Mouse (Mus musculus) MEL (cell line): Measurements from ENCODE around the gene Eva1c.

Source experiments
- CTCF ChIP-seq, 3 experiments: IDR thresholded peaks in 2 of 3; conservative IDR thresholded peaks in 1 of 3; 2 replicates each; pipeline ENCODE4 v1.5.1; 2011 to 2012; ENCODE audit warnings: low read length in 3 of 3, low read depth in 2 of 3, mild to moderate bottlenecking in 2 of 3, improper control_type of control experiment in 1 of 3, inconsistent platforms in 1 of 3, mixed read lengths in 1 of 3, moderate library complexity in 1 of 3; ENCODE audit not compliant: control insufficient read depth in 1 of 3, insufficient read depth in 1 of 3, poor library complexity in 1 of 3, severe bottlenecking in 1 of 3
- E2F4 ChIP-seq: IDR thresholded peaks from 2 replicates; pipeline ENCODE4 v1.6.1; 2011; ENCODE audit warnings: low read depth, low read length, improper control_type of control experiment, borderline replicate concordance
- EP300 ChIP-seq, 2 experiments: IDR thresholded peaks; 2 replicates each; pipeline ENCODE4 v1.6.1; 2011; ENCODE audit warnings: improper control_type of control experiment in 2 of 2, low read length in 2 of 2, low read depth in 1 of 2, mild to moderate bottlenecking in 1 of 2
- GATA1 ChIP-seq: IDR thresholded peaks from 2 replicates; pipeline ENCODE4 v1.6.1; 2011; ENCODE audit warnings: low read depth, low read length, improper control_type of control experiment
- MAX ChIP-seq: IDR thresholded peaks from 2 replicates; pipeline ENCODE4 v1.6.1; 2011; ENCODE audit warnings: low read length, improper control_type of control experiment
- MEF2A ChIP-seq: IDR thresholded peaks from 2 replicates; pipeline ENCODE4 v1.6.1; 2014; ENCODE audit warnings: low read depth, mild to moderate bottlenecking, inconsistent platforms, low read length, improper control_type of control experiment; ENCODE audit not compliant: poor library complexity, insufficient replicate concordance, severe bottlenecking; ENCODE audit errors: extremely low read depth
- MYC ChIP-seq: IDR thresholded peaks from 2 replicates; pipeline ENCODE4 v1.6.1; 2011; ENCODE audit warnings: low read depth, mild to moderate bottlenecking, low read length, improper control_type of control experiment, moderate library complexity
- POLR2A ChIP-seq, 2 experiments: IDR thresholded peaks; 2 replicates each; pipeline ENCODE4 v1.6.1; 2011 to 2012; ENCODE audit warnings: low read length in 2 of 2, mild to moderate bottlenecking in 2 of 2, control low read depth in 1 of 2, improper control_type of control experiment in 1 of 2, low read depth in 1 of 2, moderate library complexity in 1 of 2; ENCODE audit not compliant: control insufficient read depth in 1 of 2, insufficient read depth in 1 of 2, poor library complexity in 1 of 2
- POLR2AphosphoS2 ChIP-seq: IDR thresholded peaks from 2 replicates; pipeline ENCODE4 v1.6.1; 2011; ENCODE audit warnings: low read length, improper control_type of control experiment
- RCOR1 ChIP-seq: IDR thresholded peaks from 2 replicates; pipeline ENCODE4 v1.6.1; 2012; ENCODE audit warnings: low read depth, mild to moderate bottlenecking, inconsistent platforms, low read length, improper control_type of control experiment
- TCF12 ChIP-seq: IDR thresholded peaks from 2 replicates; pipeline ENCODE4 v1.6.1; 2014; ENCODE audit warnings: low read depth, mild to moderate bottlenecking, inconsistent platforms, low read length, improper control_type of control experiment, moderate library complexity
- USF1 ChIP-seq: IDR thresholded peaks from 2 replicates; pipeline ENCODE4 v1.6.1; 2014; ENCODE audit warnings: low read depth, mild to moderate bottlenecking, inconsistent platforms, low read length, improper control_type of control experiment, moderate library complexity
- USF2 ChIP-seq, 2 experiments: IDR thresholded peaks; 2 replicates each; pipeline ENCODE4 v1.6.1; 2011 to 2012; ENCODE audit warnings: improper control_type of control experiment in 2 of 2, low read length in 2 of 2, borderline replicate concordance in 1 of 2, inconsistent platforms in 1 of 2, low read depth in 1 of 2, mild to moderate bottlenecking in 1 of 2; ENCODE audit not compliant: insufficient read depth in 1 of 2
- ZNF384 ChIP-seq: IDR thresholded peaks from 2 replicates; pipeline ENCODE4 v1.6.1; 2012; ENCODE audit warnings: low read depth, mild to moderate bottlenecking, inconsistent platforms, low read length, improper control_type of control experiment

GRCm38 (mm10) chr16:90779783-90780182 is 46.7 kb upstream of the Eva1c start:
- TF ChIP-seq POLR2A (IDR thresholded peaks at IDR 0.05; ENCODE audit: control insufficient read depth in 1 of 2, insufficient read depth in 1 of 2, low read depth in 1 of 2, low read length in 2 of 2, poor library complexity in 1 of 2) (no peak), USF2 (IDR thresholded peaks at IDR 0.05; ENCODE audit: borderline replicate concordance in 1 of 2, insufficient read depth in 1 of 2, low read depth in 1 of 2, low read length in 2 of 2) (no peak), CTCF (IDR thresholded peaks at IDR 0.05 in 2 of 3, conservative IDR thresholded peaks at IDR 0.05 in 1 of 3; ENCODE audit: control insufficient read depth in 1 of 3, insufficient read depth in 1 of 3, low read depth in 2 of 3, low read length in 3 of 3, poor library complexity in 1 of 3, severe bottlenecking in 1 of 3) (no peak), GATA1 (no peak), USF1 (no peak), MYC (no peak), POLR2AphosphoS2 (no peak), E2F4 (no peak), RCOR1 (no peak), TCF12 (no peak), ZNF384 (no peak), MAX (no peak), EP300 (IDR thresholded peaks at IDR 0.05; ENCODE audit: low read depth in 1 of 2, low read length in 2 of 2) (no peak), MEF2A (no peak)
